Mouse (Mus musculus) CD4-positive, CD25-positive, alpha-beta regulatory T cell, adult 2 months (primary cell): Measurements from ENCODE around the gene Gm4353.

Experiments
- DNase-seq: peaks from one replicate; pipeline ENCODE4 v3.0.0-alpha.2; 2012; ENCODE audit warnings: low read depth, low spot score

The Gm4353 gene

GRCm38 (mm10) chr7:116040470-116041019, 43.9 kb downstream of the Gm4353 start:
- no peak for DNase-seq

- DNase-seq, result peak; percentile 82
Measured at GRCm38 (mm10) chr7:116039538-116040466, 44.6 kb downstream of the Gm4353 start.

GRCm38 (mm10) chr7:116039196-116039537, 45.3 kb downstream of the Gm4353 start, which contains the start of gene 1110004F10Rik:
TSS of gene 1110004F10Rik (plus strand) at chr7:116039397.
- peak; percentile 12 for DNase-seq

GRCm38 (mm10) chr7:116038511-116038910, 45.9 kb downstream of the Gm4353 start, which contains the start of gene Sox6:
TSS of gene Sox6 (minus strand) at chr7:116038796.
- DNase-seq, result peak; percentile 15

- no peak for DNase-seq
Measured at GRCm38 (mm10) chr7:116038024-116038423, 46.4 kb downstream of the Gm4353 start.

- DNase-seq, result no peak
Measured at GRCm38 (mm10) chr7:116036591-116037555, 47.6 kb downstream of the Gm4353 start.

GRCm38 (mm10) chr7:116035504-116035903, 48.9 kb downstream of the Gm4353 start:
- no peak for DNase-seq

- DNase-seq, result peak; percentile 35
Measured at GRCm38 (mm10) chr7:116034282-116034758, 50.1 kb downstream of the Gm4353 start.

GRCm38 (mm10) chr7:116033371-116034241, 50.8 kb downstream of the Gm4353 start:
- DNase-seq, result peak; percentile 32
